Mouse (Mus musculus) testis, adult 2 months (tissue): ENCODE measurements around the gene Zbtb38.

Experiments used
- CTCF ChIP-seq: fragments of 200-500 bp; IDR thresholded peaks from 2 replicates; pipeline ENCODE4 v1.5.1; 2012; ENCODE audit warnings: low read depth, mild to moderate bottlenecking, inconsistent platforms, low read length, moderate library complexity; ENCODE audit not compliant: control insufficient read depth, insufficient read depth, insufficient replicate concordance
- POLR2A ChIP-seq: fragments of 200-500 bp; IDR thresholded peaks from 2 replicates; pipeline ENCODE4 v1.6.1; 2012; ENCODE audit warnings: low read depth, mild to moderate bottlenecking, inconsistent platforms, low read length, moderate library complexity; ENCODE audit not compliant: control insufficient read depth

DNA sequence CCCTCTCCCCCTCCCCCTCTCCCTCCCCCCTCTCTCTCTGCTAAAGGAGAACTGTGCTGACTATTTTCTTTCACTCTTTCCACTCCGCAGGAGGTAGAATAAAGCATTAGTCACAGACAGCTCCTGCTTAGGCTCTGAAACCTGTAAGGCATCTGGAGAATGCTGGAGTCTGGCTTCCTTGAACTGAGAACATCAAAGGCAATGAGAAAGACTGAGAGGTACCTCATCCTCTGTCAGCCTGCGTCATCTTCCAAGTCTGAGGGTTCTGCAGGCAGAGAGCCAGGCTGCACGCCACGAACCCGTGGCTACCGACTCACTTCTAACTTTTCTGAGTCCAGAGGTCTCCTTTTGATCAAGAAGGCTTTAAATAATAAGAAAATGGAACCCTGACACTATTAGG lies 20.5 kb upstream of the Zbtb38 start:
- TF ChIP-seq POLR2A (no peak), CTCF (no peak)
